Mouse (Mus musculus) heart, embryonic 12.5 days (tissue): ENCODE measurements around the gene Spry1. TPM values are rescaled to one million over a fixed set of nuclear protein-coding genes. Genes with fewer than 3 reads are reported as not detected.

Source experiments
- ATAC-seq: fragments of 200-750 bp; cut with Nextera tagmentation; 2 replicates; pipeline ENCODE4 v1.8.0; 2017; ENCODE audit warnings: moderate TSS enrichment, moderate library complexity; ENCODE audit not compliant: insufficient number of reproducible peaks, low FRiP score
- H3K27ac ChIP-seq: fragments of 300-500 bp; sonication (generic); 2 replicates; pipeline ENCODE4 v1.5.1; 2016; ENCODE audit warnings: mild to moderate bottlenecking, moderate library complexity; ENCODE audit not compliant: poor library complexity, severe bottlenecking
- H3K27me3 ChIP-seq: fragments of 300-500 bp; sonication (generic); replicated peaks from 2 replicates; pipeline ENCODE4 v1.6.1; 2016; ENCODE audit warnings: mild to moderate bottlenecking, moderate library complexity
- H3K36me3 ChIP-seq: fragments of 300-500 bp; sonication (generic); 2 replicates; pipeline ENCODE4 v1.6.1; 2016; ENCODE audit warnings: mild to moderate bottlenecking, moderate library complexity
- H3K4me1 ChIP-seq: fragments of 300-500 bp; sonication (generic); replicated peaks from 2 replicates; pipeline ENCODE4 v1.6.1; 2016; ENCODE audit warnings: mild to moderate bottlenecking
- H3K4me2 ChIP-seq: fragments of 300-500 bp; sonication (generic); 2 replicates; pipeline ENCODE4 v1.6.1; 2016; ENCODE audit warnings: mild to moderate bottlenecking, moderate library complexity
- H3K4me3 ChIP-seq: fragments of 300-500 bp; sonication (generic); 2 replicates; pipeline ENCODE4 v1.5.1; 2016; ENCODE audit warnings: mild to moderate bottlenecking
- H3K9ac ChIP-seq: fragments of 300-500 bp; sonication (generic); 2 replicates; pipeline ENCODE4 v1.6.1; 2016; ENCODE audit warnings: mild to moderate bottlenecking, moderate library complexity
- H3K9me3 ChIP-seq: fragments of 300-500 bp; sonication (generic); replicated peaks from 2 replicates; pipeline ENCODE4 v1.6.1; 2016; ENCODE audit warnings: mild to moderate bottlenecking, moderate library complexity
- WGBS: fragments of 180-500 bp; shearing (Covaris S2); methylation state at CpG from one replicate; pipeline ENCODE4 v1.1.7; 2016; 5-methylcytosine and 5-hydroxymethylcytosine counted together
- polyA plus RNA-seq: library from polyadenylated mRNA; unstranded; fragments of >200 nt; fragmentation: Nextera tagmentation; extraction: Ambion mirVana; gene quantifications from 2 replicates; pipeline ENCODE4 v1.2.1, GENCODE M21; 2016

Spry1 gene
- polyA plus RNA-seq, 1 experiment from 2014 or later = 5.4 TPM

DNA sequence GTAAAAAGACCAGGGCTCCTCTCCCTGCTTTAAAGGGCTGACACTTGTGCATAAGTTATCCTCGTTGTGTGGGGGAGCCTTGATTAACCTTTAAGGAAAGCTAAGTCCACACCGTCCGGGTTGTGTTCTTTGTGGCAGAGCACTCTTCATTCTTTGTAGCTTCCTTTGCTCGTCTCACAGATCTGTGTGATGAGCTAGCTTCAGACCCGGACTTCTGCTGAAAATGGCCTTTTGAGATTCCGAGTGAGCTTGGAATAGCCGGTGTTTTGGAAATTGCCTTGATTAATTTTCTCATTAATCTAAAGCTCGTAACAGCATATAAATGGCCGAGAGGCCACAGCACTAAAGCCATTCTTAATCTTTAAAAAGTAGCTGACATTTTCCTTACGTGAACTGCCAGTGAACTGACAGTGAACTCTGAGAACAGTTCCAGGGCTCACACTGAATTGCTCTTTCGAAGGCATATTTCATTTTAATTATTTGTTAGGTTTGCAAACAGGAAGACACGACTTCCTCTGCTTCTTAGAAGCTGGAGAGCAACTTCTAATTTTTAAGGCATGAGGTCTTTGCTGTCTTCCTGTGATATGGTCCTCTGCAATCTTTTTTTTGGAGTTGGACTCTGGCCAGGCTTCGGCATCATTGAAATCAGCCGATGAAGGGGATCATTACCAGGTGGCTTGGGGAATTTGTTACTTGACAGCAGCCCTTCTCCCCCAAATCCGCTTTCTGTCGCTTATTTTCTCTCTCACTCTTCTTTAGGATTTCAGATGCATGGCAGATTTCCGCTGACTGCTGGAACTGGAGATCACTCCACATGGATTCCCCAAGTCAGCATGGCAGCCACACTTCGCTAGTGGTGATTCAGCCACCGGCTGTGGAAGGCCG, 2.3 kb downstream of the Spry1 start:
- Histone ChIP-seq H3K27me3 (peaks cover 7% of the 10 kb centered on the region), H3K27ac (no peak overlapping the region), H3K36me3 (peaks cover 18% of the 10 kb centered on the region), H3K9me3 (no peaks in the 10 kb centered on the region), H3K9ac (no peak overlapping the region), H3K4me2 (peak overlapping the region; percentile 91; the same call in 1 of the 2 replicates), H3K4me3 (peak overlapping the region; percentile 83), H3K4me1 (0 out of 2 replicates have a peak, but pooled peaks cover 4% of the 10 kb centered on the region)
- 63% methylated on average over 20 of the region's 20 CpGs for WGBS
- no peak for ATAC-seq

DNA sequence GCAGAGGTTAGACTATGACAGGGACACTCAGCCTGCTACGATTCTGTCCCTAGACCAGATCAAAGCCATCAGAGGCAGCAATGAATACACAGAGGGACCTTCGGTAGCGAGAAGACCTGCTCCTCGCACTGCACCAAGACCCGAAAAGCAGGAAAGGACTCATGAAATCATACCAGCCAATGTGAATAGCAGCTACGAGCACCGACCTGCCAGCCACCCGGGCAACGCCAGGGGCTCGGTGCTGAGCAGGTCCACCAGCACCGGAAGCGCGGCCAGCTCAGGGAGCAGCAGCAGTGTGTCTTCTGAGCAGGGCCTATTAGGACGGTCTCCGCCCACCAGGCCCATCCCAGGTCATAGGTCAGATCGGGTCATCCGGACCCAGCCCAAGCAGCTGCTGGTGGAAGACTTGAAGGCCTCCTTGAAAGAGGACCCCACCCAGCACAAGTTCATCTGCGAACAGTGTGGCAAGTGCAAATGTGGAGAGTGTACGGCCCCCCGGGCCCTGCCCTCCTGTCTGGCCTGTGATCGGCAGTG, 3.0 kb downstream of the Spry1 start:
- Histone ChIP-seq H3K9ac (no peak overlapping the region), H3K27ac (no peak overlapping the region), H3K36me3 (peaks cover 18% of the 10 kb centered on the region), H3K4me3 (no peak overlapping the region), H3K4me1 (0 out of 2 replicates have a peak, but pooled peaks cover 4% of the 10 kb centered on the region), H3K9me3 (no peaks in the 10 kb centered on the region), H3K27me3 (peaks cover 7% of the 10 kb centered on the region), H3K4me2 (no peak overlapping the region)
- 87% methylated on average over 21 of the region's 21 CpGs for WGBS
- no peak for ATAC-seq

DNA sequence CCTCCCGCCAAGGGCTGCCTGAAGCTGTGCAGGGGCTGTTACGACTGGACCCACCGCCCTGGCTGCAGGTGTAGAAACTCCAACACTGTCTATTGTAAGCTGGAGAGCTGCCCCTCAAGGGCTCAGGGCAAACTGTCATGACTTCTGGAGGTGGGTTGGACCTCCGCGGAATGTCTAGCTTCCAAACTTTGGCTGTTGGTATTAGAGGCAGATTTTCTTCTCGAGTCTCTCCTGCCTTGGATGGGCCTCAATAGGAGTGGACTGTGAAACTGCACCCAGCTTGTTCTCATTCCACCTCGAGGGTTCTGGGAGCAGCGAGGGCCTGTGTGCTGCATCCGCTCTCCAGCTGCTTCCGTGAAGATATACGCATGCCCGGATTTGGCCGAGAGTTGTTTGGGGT, 3.7 kb downstream of the Spry1 start:
- 0 out of 2 replicates have a peak, but pooled peaks cover 4% of the 10 kb centered on the region for H3K4me1 ChIP-seq
- no peaks in the 10 kb centered on the region for H3K9me3 ChIP-seq
- no peak for ATAC-seq
- H3K9ac ChIP-seq = no peak overlapping the region
- H3K4me2 ChIP-seq = no peak overlapping the region
- H3K4me3 ChIP-seq = no peak overlapping the region
- H3K36me3 ChIP-seq = peaks cover 18% of the 10 kb centered on the region
- H3K27ac ChIP-seq = no peak overlapping the region
- H3K27me3 ChIP-seq = peaks cover 7% of the 10 kb centered on the region
- WGBS = 89% methylated on average over 13 of the region's 13 CpGs

DNA sequence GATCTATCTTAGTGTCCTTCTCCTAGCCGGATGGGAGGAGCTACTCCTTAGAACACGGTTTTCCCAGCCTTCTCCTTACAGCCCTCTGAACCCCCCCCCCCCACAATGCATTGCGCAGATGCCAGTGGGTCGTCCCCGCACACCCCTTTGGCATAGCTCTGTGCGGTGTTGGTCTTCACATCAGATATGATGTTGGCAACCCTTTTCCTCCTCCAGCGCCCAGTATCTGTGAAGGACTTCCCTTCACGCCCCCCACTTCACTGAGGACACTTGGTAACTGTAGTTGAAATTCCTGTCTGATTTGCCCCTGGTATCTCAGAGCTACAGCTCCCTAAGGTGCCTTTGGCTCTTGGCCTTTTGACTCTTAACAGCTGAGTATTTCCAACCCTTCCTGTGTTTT, 4.2 kb downstream of the Spry1 start:
- Histone ChIP-seq H3K27me3 (peaks cover 10% of the 10 kb centered on the region), H3K4me1 (0 out of 2 replicates have a peak, but pooled peaks cover 4% of the 10 kb centered on the region), H3K4me2 (no peak overlapping the region), H3K9me3 (no peaks in the 10 kb centered on the region), H3K9ac (no peak overlapping the region), H3K36me3 (peaks cover 18% of the 10 kb centered on the region), H3K27ac (no peak overlapping the region), H3K4me3 (no peak overlapping the region)
- no peak for ATAC-seq
- WGBS = 73% methylated on average over 8 of the region's 8 CpGs

DNA sequence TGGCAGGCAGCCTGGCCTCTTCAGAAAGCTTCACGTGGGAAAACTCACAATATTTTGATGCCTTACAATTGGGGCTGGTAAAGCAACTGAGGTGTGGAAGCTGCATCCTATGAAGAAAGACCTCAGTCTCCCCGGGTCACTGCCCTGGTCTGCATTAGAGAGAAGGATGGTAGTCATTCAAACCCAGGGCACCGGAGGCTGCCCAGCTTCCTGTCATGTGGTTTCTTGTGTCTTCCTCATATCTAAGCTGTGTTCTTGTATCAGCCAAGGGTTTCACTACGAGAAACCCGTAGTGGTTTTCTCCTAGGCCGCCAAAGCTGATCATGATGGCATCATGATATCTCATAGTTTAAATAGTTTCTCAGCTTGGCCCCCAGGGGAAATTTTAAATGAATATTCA, 5.3 kb downstream of the Spry1 start:
- Histone ChIP-seq H3K9me3 (no peaks in the 10 kb centered on the region), H3K9ac (no peak overlapping the region), H3K4me2 (no peak overlapping the region), H3K4me1 (no peaks in the 10 kb centered on the region), H3K36me3 (peaks cover 18% of the 10 kb centered on the region), H3K27ac (no peak overlapping the region), H3K27me3 (peaks cover 17% of the 10 kb centered on the region), H3K4me3 (no peak overlapping the region)
- no peak for ATAC-seq
- 74% methylated on average over 6 of the region's 6 CpGs for WGBS

DNA sequence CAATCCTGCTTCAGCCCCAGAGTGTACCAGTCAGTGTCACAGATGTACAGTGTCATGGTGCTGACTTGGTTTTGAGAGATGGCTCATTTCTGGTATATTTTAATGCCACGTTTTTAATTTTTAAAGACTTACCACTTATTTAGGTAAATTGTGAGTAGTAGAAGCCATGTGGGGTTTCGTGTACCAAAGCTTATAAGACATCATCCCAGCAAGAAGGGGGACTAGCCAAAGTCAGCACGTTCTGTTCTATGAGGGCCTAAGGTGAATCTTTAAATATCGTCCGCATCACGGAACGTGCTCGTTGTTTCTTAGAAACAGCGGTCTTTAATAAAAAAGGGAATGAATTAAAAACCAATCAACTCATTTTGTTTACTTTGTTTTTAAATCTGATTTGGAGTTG, 6.5 kb downstream of the Spry1 start:
- H3K27me3 ChIP-seq = peaks cover 18% of the 10 kb centered on the region
- peaks cover 18% of the 10 kb centered on the region for H3K36me3 ChIP-seq
- no peak overlapping the region for H3K9ac ChIP-seq
- H3K4me1 ChIP-seq = no peaks in the 10 kb centered on the region
- no peak for ATAC-seq
- no peak overlapping the region for H3K4me3 ChIP-seq
- H3K9me3 ChIP-seq = no peaks in the 10 kb centered on the region
- H3K4me2 ChIP-seq = no peak overlapping the region
- 91% methylated on average over 9 of the region's 9 CpGs for WGBS
- no peak overlapping the region for H3K27ac ChIP-seq

DNA sequence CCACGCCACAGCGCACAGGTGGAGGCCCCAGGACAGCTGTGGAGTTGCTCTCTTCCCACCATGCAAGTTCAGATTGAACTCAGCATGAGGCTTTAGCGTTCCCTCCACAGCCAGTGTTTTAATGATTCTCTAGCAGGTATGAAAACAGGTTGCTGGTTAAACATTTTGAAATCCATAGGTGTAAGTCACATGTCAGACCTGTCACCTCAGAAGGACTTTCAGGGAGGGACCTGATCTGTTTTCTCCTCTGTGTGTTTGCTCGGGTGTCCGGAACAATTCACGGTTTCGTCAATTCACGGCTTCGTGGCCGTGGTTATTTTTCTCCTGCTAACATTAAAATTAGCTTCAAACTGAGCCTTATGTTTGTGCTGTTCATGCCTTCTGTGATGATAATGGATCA, 7.5 kb downstream of the Spry1 start:
- no peak overlapping the region for H3K27ac ChIP-seq
- no peak overlapping the region for H3K9ac ChIP-seq
- H3K9me3 ChIP-seq = no peaks in the 10 kb centered on the region
- 87% methylated on average over 10 of the region's 10 CpGs for WGBS
- no peak overlapping the region for H3K4me3 ChIP-seq
- no peak overlapping the region for H3K4me2 ChIP-seq
- H3K27me3 ChIP-seq = peaks cover 19% of the 10 kb centered on the region
- no peak for ATAC-seq
- H3K4me1 ChIP-seq = no peaks in the 10 kb centered on the region
- peaks cover 18% of the 10 kb centered on the region for H3K36me3 ChIP-seq

DNA sequence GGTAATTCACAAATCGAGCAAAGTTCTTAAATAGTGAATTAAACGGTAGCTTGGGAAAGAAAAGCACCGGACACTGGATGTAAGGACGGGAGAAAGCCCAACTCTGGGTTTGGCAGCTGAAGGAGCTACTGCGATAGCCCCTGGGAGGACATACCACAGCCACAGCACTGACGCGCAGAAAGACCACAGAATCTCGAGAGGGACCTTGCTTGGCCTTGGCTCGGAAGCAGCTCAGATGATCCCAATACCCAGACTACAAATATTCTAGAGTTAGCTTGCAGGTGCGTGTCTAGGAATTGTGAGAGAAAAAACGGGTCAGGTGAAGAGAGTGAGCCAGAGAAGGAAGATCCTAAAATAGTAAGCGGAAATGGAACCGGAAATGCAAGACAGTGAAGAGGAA, 8.5 kb downstream of the Spry1 start:
- no peak overlapping the region for H3K27ac ChIP-seq
- peaks cover 11% of the 10 kb centered on the region for H3K36me3 ChIP-seq
- no peak overlapping the region for H3K9ac ChIP-seq
- H3K27me3 ChIP-seq = peaks cover 19% of the 10 kb centered on the region
- no peak overlapping the region for H3K4me3 ChIP-seq
- WGBS = 66% methylated on average over 13 of the region's 13 CpGs
- no peaks in the 10 kb centered on the region for H3K9me3 ChIP-seq
- H3K4me2 ChIP-seq = no peak overlapping the region
- H3K4me1 ChIP-seq = no peaks in the 10 kb centered on the region
- ATAC-seq = no peak

DNA sequence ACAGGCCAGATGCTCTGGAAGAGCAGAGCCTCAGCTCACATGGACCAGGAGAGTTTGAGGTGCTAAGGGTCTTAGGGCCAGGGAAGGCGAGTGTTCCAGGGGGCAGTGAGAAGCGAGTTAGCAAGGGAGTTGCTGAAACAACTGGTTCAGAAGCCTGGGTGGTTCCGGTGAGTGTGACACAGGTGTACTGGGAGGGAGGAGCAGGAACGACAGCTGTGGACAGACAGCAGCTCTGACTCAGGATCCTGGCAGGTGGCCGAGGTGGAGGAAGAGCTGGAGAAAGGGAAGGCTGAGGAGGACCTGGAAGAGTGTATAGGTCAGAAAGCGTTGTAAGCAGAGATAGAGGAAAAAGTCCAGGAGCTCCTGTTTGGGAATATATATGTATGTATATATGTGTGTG, 9.5 kb downstream of the Spry1 start:
- Histone ChIP-seq H3K4me1 (peaks cover 8% of the 10 kb centered on the region), H3K27ac (no peak overlapping the region), H3K27me3 (peaks cover 19% of the 10 kb centered on the region), H3K9ac (no peak overlapping the region), H3K4me2 (no peak overlapping the region), H3K36me3 (peaks cover 3% of the 10 kb centered on the region; the same call in 1 of the 2 replicates), H3K9me3 (no peaks in the 10 kb centered on the region), H3K4me3 (no peak overlapping the region)
- no peak for ATAC-seq
- 73% methylated on average over 6 of the region's 6 CpGs for WGBS

DNA sequence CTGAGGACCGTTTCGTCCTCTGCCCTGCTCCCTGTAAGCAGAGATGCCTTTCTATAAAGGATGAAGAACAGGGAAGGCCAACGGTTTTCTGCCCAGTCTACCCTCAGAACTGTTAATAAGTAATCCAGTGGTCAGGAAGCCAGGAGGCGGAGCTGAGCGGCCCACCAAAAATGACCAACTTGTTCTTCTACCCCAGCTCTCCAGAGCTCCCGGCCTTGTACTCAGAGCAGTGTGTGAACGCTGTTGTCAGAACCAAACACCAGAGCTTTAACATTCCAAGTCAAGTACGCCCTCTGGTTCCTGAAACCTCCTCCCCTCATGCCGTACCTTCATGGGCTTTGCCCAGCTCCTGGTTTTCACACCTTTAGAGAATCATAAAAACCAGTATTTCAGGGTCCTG, 12.8 kb downstream of the Spry1 start:
- peaks cover 23% of the 10 kb centered on the region for H3K27me3 ChIP-seq
- peaks cover 31% of the 10 kb centered on the region for H3K4me1 ChIP-seq
- no peak overlapping the region for H3K4me3 ChIP-seq
- WGBS = 80% methylated on average over 9 of the region's 9 CpGs
- no peaks in the 10 kb centered on the region for H3K9me3 ChIP-seq
- H3K4me2 ChIP-seq = no peak overlapping the region
- H3K27ac ChIP-seq = no peak overlapping the region
- ATAC-seq = no peak
- H3K9ac ChIP-seq = no peak overlapping the region
- no peaks in the 10 kb centered on the region for H3K36me3 ChIP-seq

DNA sequence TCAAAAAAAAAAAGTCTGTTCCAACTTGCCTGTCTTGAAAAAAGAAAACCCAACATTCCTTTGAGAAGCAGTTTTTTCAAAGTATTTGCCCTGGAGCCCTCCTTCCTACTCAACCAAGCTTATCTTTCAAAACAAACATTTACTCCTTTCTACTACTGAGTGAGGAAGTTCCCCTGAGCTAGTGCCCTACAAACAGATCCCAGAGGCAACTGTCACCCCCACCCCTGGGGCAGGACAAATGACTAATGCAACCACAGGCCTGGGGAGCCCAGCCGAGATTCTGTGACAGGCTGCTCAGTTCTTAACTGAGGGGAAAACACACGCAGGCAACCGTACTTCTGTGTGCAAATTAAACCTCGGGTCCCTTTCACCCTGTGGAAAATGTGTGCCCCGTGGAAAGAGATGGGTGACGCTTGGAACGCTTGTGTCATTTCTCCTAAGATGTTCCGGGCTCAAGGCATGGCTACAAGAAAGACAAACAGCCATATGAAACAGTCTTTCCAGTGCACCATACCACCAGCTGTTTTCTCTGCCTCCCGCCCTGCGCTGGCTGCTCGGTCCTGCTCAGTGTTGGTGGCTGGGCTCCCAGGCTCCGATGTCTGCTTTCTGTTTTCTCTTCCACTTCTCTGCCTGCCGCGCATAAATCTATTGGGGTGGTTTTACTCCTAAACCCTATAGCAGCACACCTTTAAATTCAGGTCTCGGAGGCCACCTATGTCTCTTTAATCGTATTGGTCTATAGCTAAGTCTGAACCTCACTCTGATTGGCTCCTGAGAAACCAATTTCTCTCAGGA, 14.4 kb downstream of the Spry1 start:
- 0 out of 2 replicates have a peak, but pooled peaks have one; percentile 26 for ATAC-seq
- 4% methylated on average over 16 of the region's 16 CpGs for WGBS
- H3K27ac ChIP-seq = peak overlapping the region; percentile 27; the same call in 1 of the 2 replicates

More for the DNA sequence above, 14.4 kb downstream of the Spry1 start:
- H3K27me3 ChIP-seq = peaks cover 19% of the 10 kb centered on the region
- H3K4me2 ChIP-seq = peak overlapping the region; percentile 75
- no peaks in the 10 kb centered on the region for H3K9me3 ChIP-seq
- H3K4me1 ChIP-seq = peaks cover 34% of the 10 kb centered on the region
- H3K36me3 ChIP-seq = no peaks in the 10 kb centered on the region
- H3K9ac ChIP-seq = peak overlapping the region; percentile 62
- peak overlapping the region; percentile 47 for H3K4me3 ChIP-seq
